Mouse (Mus musculus): ENCODE results near the gene Fam57b. TPM values are rescaled to one million over a fixed set of nuclear protein-coding genes. Genes with fewer than 3 reads are reported as not detected.
A peak's percentile ranks its signal among the peaks of the same experiment; 100 is the strongest.

Fam57b gene
- polyA plus RNA-seq, 1 experiment from 2014 or later, result 2.5 TPM

DNA sequence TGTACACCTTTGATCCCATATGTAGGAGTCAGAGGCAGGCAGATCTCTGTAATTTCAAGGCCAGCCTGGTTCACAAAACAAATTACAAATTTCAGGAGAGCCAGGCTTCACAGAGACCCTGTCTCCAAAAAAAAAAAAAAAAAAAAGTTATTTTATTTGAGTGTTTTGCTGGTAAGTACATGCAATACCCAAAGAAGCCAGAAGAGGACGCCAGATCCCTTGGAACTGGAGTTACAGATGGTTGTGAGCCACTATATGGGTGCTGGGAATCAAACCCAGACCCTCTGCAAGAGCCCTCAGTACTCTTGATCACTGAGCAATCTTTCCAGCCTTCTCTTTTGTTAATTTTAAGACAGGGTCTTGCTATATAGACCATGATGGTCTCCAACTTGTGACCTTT, 21.4 kb downstream of the Fam57b start:
- no peak overlapping the region for H3K4me3 ChIP-seq (ENCODE audit: low read depth, low read length)
- H3K27me3 ChIP-seq (ENCODE audit: control insufficient read depth, insufficient read depth, low read length), result peaks cover 12% of the 10 kb centered on the region
- no peak overlapping the region for H3K9ac ChIP-seq (replicated peaks; ENCODE audit: low read length)
- no peaks in the 10 kb centered on the region for H3K9me3 ChIP-seq (replicated peaks; ENCODE audit: control insufficient read depth, low read length)
- no peak overlapping the region for H3K4me2 ChIP-seq (ENCODE audit: low read depth, low read length)
- WGBS, result 45% methylated on average over 1 of the region's 1 CpGs
- no peak overlapping the region for H3K27ac ChIP-seq (replicated peaks; ENCODE audit: low read depth, low read length)
- no peaks in the 10 kb centered on the region for H3K36me3 ChIP-seq (replicated peaks; ENCODE audit: control insufficient read depth, insufficient read depth, low read depth, low read length)
- DNase-seq (ENCODE audit: low spot score), result no peak
- ATAC-seq (replicated peaks; ENCODE audit: insufficient number of reproducible peaks, low FRiP score, low TSS enrichment, low read depth), result no peak
- peaks cover 3% of the 10 kb centered on the region; the same call in 1 of the 2 replicates for H3K4me1 ChIP-seq (ENCODE audit: control insufficient read depth, insufficient read depth, low read length)

DNA sequence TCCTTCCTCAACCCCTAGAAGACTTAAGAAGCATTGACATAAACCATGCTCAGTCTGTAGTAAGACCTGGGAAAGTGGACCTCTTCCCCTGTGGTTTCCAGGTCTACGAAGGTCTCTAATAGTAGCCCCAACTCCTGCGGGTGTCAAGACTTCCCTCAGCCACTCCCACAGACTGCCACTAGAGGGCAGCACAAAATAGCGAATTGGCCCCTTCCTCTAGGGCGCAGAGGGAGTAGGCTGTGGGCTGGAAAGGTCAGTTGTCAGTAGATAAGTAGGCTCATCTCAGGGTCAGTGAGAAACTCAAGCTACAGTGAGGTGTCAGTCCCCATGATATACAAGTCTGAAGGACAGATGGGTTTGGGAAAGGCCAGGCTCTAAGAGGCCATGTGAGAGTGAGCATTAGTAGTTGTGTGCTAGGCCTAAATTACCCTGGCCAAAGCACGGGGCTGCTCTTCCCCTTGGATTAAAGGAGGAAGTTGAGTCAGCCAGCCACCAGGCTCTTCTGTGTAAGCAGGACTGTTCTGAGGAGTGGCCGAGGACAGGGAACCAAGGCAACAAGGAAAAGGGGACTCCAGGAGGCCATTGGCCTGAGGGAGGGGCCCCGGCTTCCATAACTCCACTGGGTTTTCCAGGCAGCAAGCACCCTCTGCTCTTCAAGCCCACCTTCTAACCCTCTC, 24.5 kb downstream of the Fam57b start:
- H3K4me3 ChIP-seq (ENCODE audit: low read depth, low read length), result no peak overlapping the region
- H3K27me3 ChIP-seq (ENCODE audit: control insufficient read depth, insufficient read depth, low read length), result peaks cover 17% of the 10 kb centered on the region
- no peaks in the 10 kb centered on the region for H3K36me3 ChIP-seq (replicated peaks; ENCODE audit: control insufficient read depth, insufficient read depth, low read depth, low read length)
- peak; percentile 67; the same call in 1 of the 2 replicates for ATAC-seq (replicated peaks; ENCODE audit: insufficient number of reproducible peaks, low FRiP score, low TSS enrichment, low read depth)
- H3K4me1 ChIP-seq (ENCODE audit: control insufficient read depth, insufficient read depth, low read length), result peaks cover 3% of the 10 kb centered on the region; the same call in 1 of the 2 replicates
- H3K4me2 ChIP-seq (ENCODE audit: low read depth, low read length), result no peak overlapping the region
- 18% methylated on average over 7 of the region's 7 CpGs for WGBS
- H3K27ac ChIP-seq (replicated peaks; ENCODE audit: low read depth, low read length), result no peak overlapping the region
- DNase-seq (ENCODE audit: low spot score), result peak; percentile 89
- H3K9ac ChIP-seq (replicated peaks; ENCODE audit: low read length), result no peak overlapping the region
- H3K9me3 ChIP-seq (replicated peaks; ENCODE audit: control insufficient read depth, low read length), result no peaks in the 10 kb centered on the region

DNA sequence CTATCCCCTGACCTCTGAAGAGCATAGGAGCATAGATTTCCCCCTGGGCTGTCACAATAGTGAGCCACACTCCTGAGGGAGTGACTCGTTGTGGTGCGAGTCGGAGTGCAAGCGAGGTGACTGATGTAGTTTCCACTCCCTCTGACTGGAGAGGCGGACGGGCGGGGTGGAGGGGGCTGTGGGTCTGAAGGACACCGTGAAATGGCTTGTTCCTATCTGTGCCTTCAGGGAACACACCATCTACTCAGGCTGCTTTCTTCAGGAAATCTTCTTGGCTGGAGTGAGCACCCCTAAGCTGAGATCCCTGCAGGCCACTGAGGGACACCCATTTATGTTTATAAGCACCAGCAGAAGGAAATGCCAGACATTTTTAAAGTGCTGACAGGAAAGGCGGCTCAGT, 25.3 kb downstream of the Fam57b start:
- H3K9ac ChIP-seq (replicated peaks; ENCODE audit: low read length), result no peak overlapping the region; the same call in 1 of the 2 replicates
- H3K27ac ChIP-seq (replicated peaks; ENCODE audit: low read depth, low read length), result no peak overlapping the region
- no peaks in the 10 kb centered on the region for H3K9me3 ChIP-seq (replicated peaks; ENCODE audit: control insufficient read depth, low read length)
- 8% methylated on average over 9 of the region's 9 CpGs for WGBS
- DNase-seq (ENCODE audit: low spot score) (no peak), ATAC-seq (replicated peaks; ENCODE audit: insufficient number of reproducible peaks, low FRiP score, low TSS enrichment, low read depth) (no peak)
- H3K36me3 ChIP-seq (replicated peaks; ENCODE audit: control insufficient read depth, insufficient read depth, low read depth, low read length), result no peaks in the 10 kb centered on the region
- H3K4me2 ChIP-seq (ENCODE audit: low read depth, low read length), result peak overlapping the region; percentile 68; the same call in 1 of the 2 replicates
- H3K4me3 ChIP-seq (ENCODE audit: low read depth, low read length), result peak overlapping the region; percentile 33; the same call in 1 of the 2 replicates
- H3K4me1 ChIP-seq (ENCODE audit: control insufficient read depth, insufficient read depth, low read length), result peaks cover 3% of the 10 kb centered on the region; the same call in 1 of the 2 replicates
- peaks cover 17% of the 10 kb centered on the region for H3K27me3 ChIP-seq (ENCODE audit: control insufficient read depth, insufficient read depth, low read length)

DNA sequence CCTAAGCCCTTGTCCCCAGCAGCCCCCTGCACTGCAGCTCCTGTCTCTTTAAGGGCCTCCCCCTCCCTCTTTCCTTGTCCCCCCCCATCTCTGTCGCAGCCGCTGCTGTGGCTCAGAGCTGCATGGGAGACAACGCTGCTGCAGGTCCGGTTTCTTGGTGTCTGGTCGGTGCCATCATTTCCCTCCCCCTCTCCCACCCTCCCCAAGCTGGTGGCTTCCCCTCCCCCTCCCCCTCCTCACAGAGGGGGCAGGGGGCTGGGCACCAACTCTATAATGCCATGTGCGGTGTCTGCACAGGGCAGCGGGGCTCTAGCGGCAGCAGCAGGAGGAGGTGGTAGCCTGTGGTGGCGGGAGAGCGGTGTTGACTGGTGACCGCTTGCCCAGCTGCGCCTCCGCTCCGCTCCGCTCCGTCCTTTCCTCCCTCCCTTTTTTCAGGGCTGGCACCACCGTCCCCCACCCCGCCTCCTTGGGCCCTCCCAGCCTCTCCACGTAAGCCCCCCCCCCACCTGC, 25.8 kb downstream of the Fam57b start:
- H3K27ac ChIP-seq (replicated peaks; ENCODE audit: low read depth, low read length), result no peak overlapping the region
- H3K9ac ChIP-seq (replicated peaks; ENCODE audit: low read length), result peak overlapping the region; percentile 53
- H3K4me2 ChIP-seq (ENCODE audit: low read depth, low read length), result peak overlapping the region; percentile 68
- ATAC-seq (replicated peaks; ENCODE audit: insufficient number of reproducible peaks, low FRiP score, low TSS enrichment, low read depth) (no peak), DNase-seq (ENCODE audit: low spot score) (peak; percentile 20)
- peaks cover 17% of the 10 kb centered on the region for H3K27me3 ChIP-seq (ENCODE audit: control insufficient read depth, insufficient read depth, low read length)
- 0% methylated on average over 16 of the region's 19 CpGs for WGBS
- peaks cover 3% of the 10 kb centered on the region; the same call in 1 of the 2 replicates for H3K4me1 ChIP-seq (ENCODE audit: control insufficient read depth, insufficient read depth, low read length)
- no peaks in the 10 kb centered on the region for H3K36me3 ChIP-seq (replicated peaks; ENCODE audit: control insufficient read depth, insufficient read depth, low read depth, low read length)
- no peaks in the 10 kb centered on the region for H3K9me3 ChIP-seq (replicated peaks; ENCODE audit: control insufficient read depth, low read length)
- H3K4me3 ChIP-seq (ENCODE audit: low read depth, low read length), result peak overlapping the region; percentile 33

DNA sequence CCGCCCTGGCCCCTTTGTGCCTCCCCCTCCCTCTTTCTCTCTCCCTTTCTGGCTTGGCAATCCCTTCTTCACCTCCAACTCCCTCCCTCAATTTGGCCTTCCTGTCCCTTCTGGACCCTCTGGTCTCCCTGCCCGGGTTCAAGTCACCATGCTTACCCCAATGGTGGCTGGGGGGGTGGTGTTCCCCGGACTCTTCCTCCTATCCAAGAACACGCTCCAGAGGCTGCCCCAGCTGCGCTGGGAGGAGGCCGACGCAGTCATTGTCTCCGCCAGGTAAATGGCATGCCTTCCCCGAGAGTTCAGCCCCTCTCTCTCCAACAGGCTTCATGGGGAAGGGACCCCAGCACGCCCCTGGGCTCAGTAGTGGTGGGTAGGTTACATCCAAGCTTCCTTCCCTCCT, 26.5 kb downstream of the Fam57b start:
- Histone ChIP-seq H3K4me1 (ENCODE audit: control insufficient read depth, insufficient read depth, low read length) (peaks cover 3% of the 10 kb centered on the region; the same call in 1 of the 2 replicates), H3K9ac (replicated peaks; ENCODE audit: low read length) (no peak overlapping the region), H3K4me2 (ENCODE audit: low read depth, low read length) (no peak overlapping the region), H3K27me3 (ENCODE audit: control insufficient read depth, insufficient read depth, low read length) (peaks cover 17% of the 10 kb centered on the region), H3K27ac (replicated peaks; ENCODE audit: low read depth, low read length) (no peak overlapping the region), H3K9me3 (replicated peaks; ENCODE audit: control insufficient read depth, low read length) (no peaks in the 10 kb centered on the region), H3K4me3 (ENCODE audit: low read depth, low read length) (no peak overlapping the region; the same call in 1 of the 2 replicates), H3K36me3 (replicated peaks; ENCODE audit: control insufficient read depth, insufficient read depth, low read depth, low read length) (no peaks in the 10 kb centered on the region)
- DNase-seq (ENCODE audit: low spot score), result no peak
- no peak for ATAC-seq (replicated peaks; ENCODE audit: insufficient number of reproducible peaks, low FRiP score, low TSS enrichment, low read depth)
- WGBS, result 14% methylated on average over 10 of the region's 10 CpGs

DNA sequence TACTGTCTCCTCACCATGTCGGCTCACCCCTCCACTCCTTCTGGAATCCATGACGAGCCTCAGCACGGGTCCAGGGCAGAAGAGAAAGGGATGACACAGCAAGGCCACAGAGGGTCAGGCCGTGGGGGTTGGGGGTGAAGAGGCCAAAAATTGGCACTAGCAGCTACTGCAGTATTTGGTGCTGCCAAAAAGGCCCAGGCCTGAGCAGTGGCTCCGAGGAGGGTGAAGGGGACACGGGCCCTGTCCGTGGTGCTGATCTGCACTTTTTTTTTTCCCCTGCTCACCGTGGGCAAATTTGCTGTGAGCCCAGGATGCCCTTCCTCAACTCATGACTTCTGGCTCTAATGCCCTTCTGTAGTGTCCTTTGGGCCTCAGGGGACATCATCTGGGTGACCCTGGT, 27.9 kb downstream of the Fam57b start:
- DNase-seq (ENCODE audit: low spot score), result peak; percentile 66
- H3K27me3 ChIP-seq (ENCODE audit: control insufficient read depth, insufficient read depth, low read length), result peaks cover 17% of the 10 kb centered on the region

DNA sequence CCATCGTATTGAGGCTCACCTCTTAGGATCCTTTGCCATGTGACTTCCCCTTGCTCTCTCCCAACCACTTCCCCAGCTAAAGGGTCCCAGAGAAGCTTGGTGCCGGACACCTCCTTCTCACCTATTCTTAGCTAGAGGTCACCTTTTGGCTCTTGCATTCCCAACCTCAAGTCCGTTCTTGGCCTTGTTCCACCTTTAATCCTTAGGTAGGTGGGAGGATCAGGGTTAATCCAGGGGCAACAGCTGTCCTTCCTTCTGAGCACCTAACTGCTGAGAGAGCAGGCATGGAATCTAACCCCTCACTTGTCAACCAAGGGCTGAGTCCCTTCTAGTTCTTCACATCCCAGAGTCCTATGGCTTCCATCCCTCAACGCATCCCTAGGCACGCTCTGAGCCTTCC, 28.5 kb downstream of the Fam57b start:
- Histone ChIP-seq H3K4me3 (ENCODE audit: low read depth, low read length) (no peak overlapping the region), H3K4me1 (ENCODE audit: control insufficient read depth, insufficient read depth, low read length) (peaks cover 3% of the 10 kb centered on the region; the same call in 1 of the 2 replicates), H3K4me2 (ENCODE audit: low read depth, low read length) (no peak overlapping the region), H3K9me3 (replicated peaks; ENCODE audit: control insufficient read depth, low read length) (no peaks in the 10 kb centered on the region), H3K27ac (replicated peaks; ENCODE audit: low read depth, low read length) (no peak overlapping the region), H3K9ac (replicated peaks; ENCODE audit: low read length) (no peak overlapping the region), H3K27me3 (ENCODE audit: control insufficient read depth, insufficient read depth, low read length) (peaks cover 17% of the 10 kb centered on the region), H3K36me3 (replicated peaks; ENCODE audit: control insufficient read depth, insufficient read depth, low read depth, low read length) (no peaks in the 10 kb centered on the region)
- DNase-seq (ENCODE audit: low spot score), result no peak
- ATAC-seq (replicated peaks; ENCODE audit: insufficient number of reproducible peaks, low FRiP score, low TSS enrichment, low read depth), result no peak
- WGBS, result 67% methylated on average over 5 of the region's 5 CpGs

More for the DNA sequence above, 27.9 kb downstream of the Fam57b start:
- Histone ChIP-seq H3K4me3 (ENCODE audit: low read depth, low read length) (no peak overlapping the region), H3K4me1 (ENCODE audit: control insufficient read depth, insufficient read depth, low read length) (peaks cover 3% of the 10 kb centered on the region; the same call in 1 of the 2 replicates), H3K36me3 (replicated peaks; ENCODE audit: control insufficient read depth, insufficient read depth, low read depth, low read length) (no peaks in the 10 kb centered on the region), H3K4me2 (ENCODE audit: low read depth, low read length) (no peak overlapping the region), H3K9me3 (replicated peaks; ENCODE audit: control insufficient read depth, low read length) (no peaks in the 10 kb centered on the region), H3K27ac (replicated peaks; ENCODE audit: low read depth, low read length) (no peak overlapping the region), H3K9ac (replicated peaks; ENCODE audit: low read length) (no peak overlapping the region)
- no peak for ATAC-seq (replicated peaks; ENCODE audit: insufficient number of reproducible peaks, low FRiP score, low TSS enrichment, low read depth)
- 22% methylated on average over 7 of the region's 8 CpGs for WGBS

DNA sequence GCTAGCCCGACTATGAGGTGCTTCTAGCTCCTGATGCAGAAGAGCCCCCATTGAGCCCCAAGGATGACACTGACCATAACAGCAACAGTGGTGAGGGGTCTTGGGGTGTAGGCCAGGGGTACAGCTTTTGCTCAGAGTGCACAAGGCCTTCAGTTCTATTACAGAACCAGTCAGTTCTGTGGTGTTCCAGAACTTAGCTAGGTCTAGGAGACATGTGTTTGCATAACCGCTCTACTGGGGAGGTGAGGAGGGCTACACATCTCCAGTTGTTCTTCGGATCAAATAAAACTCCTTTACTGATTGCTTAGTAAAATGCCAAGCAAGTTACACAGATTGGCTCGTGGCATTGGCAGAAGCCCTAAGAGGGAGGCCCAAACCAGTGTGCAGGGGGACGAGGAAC, 34.1 kb downstream of the Fam57b start, which contains the start of gene 4930451I11Rik:
4930451I11Rik (minus strand) TSS at position 101 of the 400 bp plus-strand sequence.
- Histone ChIP-seq H3K27me3 (ENCODE audit: control insufficient read depth, insufficient read depth, low read length) (no peaks in the 10 kb centered on the region), H3K9me3 (replicated peaks; ENCODE audit: control insufficient read depth, low read length) (no peaks in the 10 kb centered on the region), H3K4me2 (ENCODE audit: low read depth, low read length) (peak within 1 kb of the TSS; percentile 31), H3K4me3 (ENCODE audit: low read depth, low read length) (0 out of 2 replicates have a peak within 1 kb of the TSS, but pooled peaks have one; percentile 9), H3K9ac (replicated peaks; ENCODE audit: low read length) (no peak within 1 kb of the TSS), H3K27ac (replicated peaks; ENCODE audit: low read depth, low read length) (no peak within 1 kb of the TSS), H3K4me1 (ENCODE audit: control insufficient read depth, insufficient read depth, low read length) (no peaks in the 10 kb centered on the region), H3K36me3 (replicated peaks; ENCODE audit: control insufficient read depth, insufficient read depth, low read depth, low read length) (no peaks in the 10 kb centered on the region)
- WGBS, result 64% methylated on average over 5 of the region's 5 CpGs
- no peak for DNase-seq (ENCODE audit: low spot score)
- no peak for ATAC-seq (replicated peaks; ENCODE audit: insufficient number of reproducible peaks, low FRiP score, low TSS enrichment, low read depth)
